Mouse (Mus musculus): Measurements from ENCODE around the gene Mmp15. TPM values are rescaled to one million over a fixed set of nuclear protein-coding genes. Genes with fewer than 3 reads are reported as not detected.

The Mmp15 gene
- polyA plus RNA-seq, 1 experiment = 120 TPM

DNA sequence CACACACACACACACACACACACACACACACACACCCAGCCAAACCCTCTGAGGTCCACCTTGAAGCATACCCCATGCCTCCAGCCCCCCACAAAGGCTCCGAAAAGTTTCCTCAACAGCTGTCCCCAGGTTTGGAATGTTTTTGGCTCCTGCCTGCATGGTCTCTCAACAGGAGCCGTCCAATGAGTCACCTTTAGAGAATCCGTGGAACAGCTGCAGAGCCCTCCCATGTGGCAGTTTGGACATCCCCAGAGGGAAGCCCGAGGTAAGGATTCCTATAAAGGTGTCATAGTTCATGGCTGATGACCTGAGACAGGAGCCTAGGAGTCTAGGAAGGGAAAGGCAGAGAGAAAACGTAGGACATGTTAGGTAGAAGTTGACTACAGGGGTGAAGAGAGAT, 34.0 kb downstream of the Mmp15 start:
- Histone ChIP-seq H3K4me3 (replicated peaks; ENCODE audit: extremely low read depth, low read depth, low read length) (no peak overlapping the region), H3K4me1 (ENCODE audit: control insufficient read depth, insufficient read depth, low read length) (no peaks in the 10 kb centered on the region; the same call in 1 of the 2 replicates)
- 68% methylated on average over 5 of the region's 5 CpGs for WGBS
- TF ChIP-seq CTCF (IDR thresholded peaks at IDR 0.05; ENCODE audit: insufficient read depth, low read length) (no peak), POLR2A (IDR thresholded peaks at IDR 0.05; ENCODE audit: borderline replicate concordance, extremely low read depth, low read depth, low read length) (no peak)
- no peak for DNase-seq

DNA sequence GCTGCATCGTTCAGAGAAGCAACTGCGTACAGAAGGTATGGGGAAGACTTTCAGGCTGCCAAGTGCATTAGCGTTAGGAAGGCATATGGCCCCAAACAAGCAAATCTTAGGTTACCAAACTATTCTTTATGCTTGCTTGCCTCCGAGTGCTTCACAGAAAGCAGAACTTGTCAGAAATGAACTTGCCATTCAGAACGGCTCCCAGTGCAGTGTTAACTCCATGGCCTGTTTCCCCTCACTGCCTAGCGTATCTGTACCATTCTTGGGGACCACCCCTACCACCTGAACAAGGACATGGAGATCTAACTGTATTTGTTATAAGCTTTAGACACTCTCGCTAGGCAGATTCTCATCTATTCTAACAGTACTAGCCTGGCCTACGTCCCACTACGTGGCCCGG, 35.2 kb downstream of the Mmp15 start:
- Histone ChIP-seq H3K4me3 (replicated peaks; ENCODE audit: extremely low read depth, low read depth, low read length) (no peak overlapping the region), H3K4me1 (ENCODE audit: control insufficient read depth, insufficient read depth, low read length) (peaks cover 7% of the 10 kb centered on the region)
- WGBS = 88% methylated on average over 10 of the region's 10 CpGs
- no peak for TF ChIP-seq POLR2A (IDR thresholded peaks at IDR 0.05; ENCODE audit: borderline replicate concordance, extremely low read depth, low read depth, low read length)
- TF ChIP-seq CTCF (IDR thresholded peaks at IDR 0.05; ENCODE audit: insufficient read depth, low read length) = no peak
- DNase-seq = no peak

GRCm38 (mm10) chr8:95387936-95388335, 35.9 kb downstream of the Mmp15 start:
- no peak for DNase-seq
- no peak for TF ChIP-seq CTCF (IDR thresholded peaks at IDR 0.05; ENCODE audit: insufficient read depth, low read length)
- Histone ChIP-seq H3K4me3 (replicated peaks; ENCODE audit: extremely low read depth, low read depth, low read length) (no peak overlapping the region), H3K4me1 (ENCODE audit: control insufficient read depth, insufficient read depth, low read length) (peaks cover 13% of the 10 kb centered on the region)
- 70% methylated on average over 7 of the region's 7 CpGs for WGBS

DNA sequence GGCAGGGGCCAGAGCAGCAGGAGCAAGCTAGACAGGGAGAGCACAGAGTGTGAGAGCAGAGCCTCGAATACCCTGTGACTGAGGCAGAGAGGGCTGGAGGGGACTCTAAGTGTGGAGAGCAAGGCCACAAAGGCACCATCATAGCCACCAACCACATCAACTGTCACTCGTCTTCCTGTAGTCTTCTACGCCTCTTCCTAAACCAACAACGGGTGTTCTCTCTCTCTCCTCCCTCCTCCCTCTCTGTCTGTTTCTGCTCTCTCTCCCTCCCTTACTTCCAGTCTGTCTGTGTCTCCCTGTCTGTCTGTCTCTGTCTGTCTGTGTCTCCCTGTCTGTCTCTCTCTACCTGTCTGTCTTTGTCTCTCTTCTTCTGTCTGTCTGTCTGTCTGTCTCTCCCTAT, 38.2 kb downstream of the Mmp15 start:
- no peak for DNase-seq
- 35% methylated on average over 4 of the region's 4 CpGs for WGBS
- peaks cover 21% of the 10 kb centered on the region for H3K4me1 ChIP-seq (ENCODE audit: control insufficient read depth, insufficient read depth, low read length)
- TF ChIP-seq POLR2A (IDR thresholded peaks at IDR 0.05; ENCODE audit: borderline replicate concordance, extremely low read depth, low read depth, low read length) = no peak
- no peak for TF ChIP-seq CTCF (IDR thresholded peaks at IDR 0.05; ENCODE audit: insufficient read depth, low read length)
- H3K4me3 ChIP-seq (replicated peaks; ENCODE audit: extremely low read depth, low read depth, low read length) = no peak overlapping the region

DNA sequence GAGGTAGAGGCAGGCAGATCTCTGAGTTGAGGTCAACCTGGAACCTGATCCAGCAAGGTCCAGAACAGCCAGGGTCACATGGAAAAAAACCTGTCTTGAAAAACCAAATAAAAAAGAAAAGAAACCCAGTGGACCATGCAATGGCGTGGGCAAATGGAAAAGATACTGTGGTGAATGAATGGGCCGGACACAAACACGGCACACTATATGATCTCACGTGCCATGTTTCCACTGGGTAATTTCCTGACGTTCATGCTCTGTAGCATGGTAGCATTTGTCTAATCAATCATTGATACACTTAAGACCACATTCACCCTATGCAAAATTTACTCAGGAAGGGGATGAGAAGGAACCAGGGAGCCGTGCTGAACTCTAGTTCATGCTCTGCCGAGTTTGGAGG, 39.0 kb downstream of the Mmp15 start:
- no peak overlapping the region for H3K4me3 ChIP-seq (replicated peaks; ENCODE audit: extremely low read depth, low read depth, low read length)
- TF ChIP-seq CTCF (IDR thresholded peaks at IDR 0.05; ENCODE audit: insufficient read depth, low read length) = no peak
- no peak for TF ChIP-seq POLR2A (IDR thresholded peaks at IDR 0.05; ENCODE audit: borderline replicate concordance, extremely low read depth, low read depth, low read length)
- 49% methylated on average over 7 of the region's 7 CpGs for WGBS
- peaks cover 21% of the 10 kb centered on the region for H3K4me1 ChIP-seq (ENCODE audit: control insufficient read depth, insufficient read depth, low read length)
- DNase-seq = no peak

GRCm38 (mm10) chr8:95392604-95393003, 40.5 kb downstream of the Mmp15 start:
- DNase-seq = no peak

GRCm38 (mm10) chr8:95395186-95395918, 43.3 kb downstream of the Mmp15 start:
- no peak overlapping the region for H3K4me3 ChIP-seq (replicated peaks; ENCODE audit: extremely low read depth, low read depth, low read length)
- DNase-seq = no peak
- peaks cover 21% of the 10 kb centered on the region for H3K4me1 ChIP-seq (ENCODE audit: control insufficient read depth, insufficient read depth, low read length)
- WGBS = 29% methylated on average over 8 of the region's 8 CpGs
- TF ChIP-seq POLR2A (IDR thresholded peaks at IDR 0.05; ENCODE audit: borderline replicate concordance, extremely low read depth, low read depth, low read length) (no peak), CTCF (IDR thresholded peaks at IDR 0.05; ENCODE audit: insufficient read depth, low read length) (no peak)

More at GRCm38 (mm10) chr8:95392604-95393003, 40.5 kb downstream of the Mmp15 start:
- Histone ChIP-seq H3K4me3 (replicated peaks; ENCODE audit: extremely low read depth, low read depth, low read length) (no peak overlapping the region), H3K4me1 (ENCODE audit: control insufficient read depth, insufficient read depth, low read length) (peaks cover 21% of the 10 kb centered on the region)
- TF ChIP-seq POLR2A (IDR thresholded peaks at IDR 0.05; ENCODE audit: borderline replicate concordance, extremely low read depth, low read depth, low read length) (no peak), CTCF (IDR thresholded peaks at IDR 0.05; ENCODE audit: insufficient read depth, low read length) (no peak)
- WGBS = 42% methylated on average over 5 of the region's 5 CpGs

DNA sequence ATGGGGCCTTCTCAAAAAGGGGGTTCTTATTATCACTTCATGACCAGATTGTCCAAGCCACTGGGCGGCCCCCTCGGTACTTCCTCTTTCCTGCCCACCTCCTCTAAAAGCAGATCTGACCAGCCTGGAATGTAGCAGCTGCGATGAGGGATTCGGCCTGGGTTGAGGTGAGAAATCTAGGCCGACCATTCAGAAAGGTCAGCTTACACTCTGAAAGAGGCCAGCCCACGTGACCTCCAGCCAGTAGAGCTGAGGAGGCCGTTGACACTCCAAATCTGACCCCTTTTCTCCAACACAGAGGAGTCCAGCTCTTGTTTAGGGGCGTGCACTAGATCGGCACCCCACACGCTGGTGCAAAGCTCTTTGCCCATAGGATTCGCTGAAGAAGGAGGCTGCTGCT, 44.7 kb downstream of the Mmp15 start:
- TF ChIP-seq POLR2A (IDR thresholded peaks at IDR 0.05; ENCODE audit: borderline replicate concordance, extremely low read depth, low read depth, low read length) (no peak), CTCF (IDR thresholded peaks at IDR 0.05; ENCODE audit: insufficient read depth, low read length) (no peak)
- DNase-seq = no peak
- Histone ChIP-seq H3K4me1 (ENCODE audit: control insufficient read depth, insufficient read depth, low read length) (peaks cover 17% of the 10 kb centered on the region), H3K4me3 (replicated peaks; ENCODE audit: extremely low read depth, low read depth, low read length) (no peak overlapping the region)
- WGBS = 57% methylated on average over 11 of the region's 11 CpGs

DNA sequence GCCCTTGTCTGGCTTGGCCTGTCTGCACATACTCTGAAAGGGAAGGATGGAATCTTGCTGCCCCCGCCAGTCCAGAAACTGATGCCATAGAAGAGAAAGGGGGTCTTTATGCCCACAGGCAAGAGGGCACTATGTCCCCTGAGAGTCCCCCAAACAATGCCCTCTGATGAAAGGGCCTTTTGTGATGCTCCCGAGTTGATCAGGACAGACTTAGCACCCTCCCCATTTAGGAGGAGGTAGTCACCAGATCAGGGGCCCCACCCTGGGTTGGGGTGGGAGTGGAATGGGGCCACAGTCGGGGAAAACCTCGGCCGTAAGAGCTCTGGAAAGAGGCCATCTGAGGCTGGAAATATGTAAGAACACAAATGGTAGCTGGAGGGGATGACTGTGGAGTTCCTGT, 45.1 kb downstream of the Mmp15 start:
- no peak overlapping the region for H3K4me3 ChIP-seq (replicated peaks; ENCODE audit: extremely low read depth, low read depth, low read length)
- DNase-seq = no peak
- peaks cover 14% of the 10 kb centered on the region for H3K4me1 ChIP-seq (ENCODE audit: control insufficient read depth, insufficient read depth, low read length)
- WGBS = 64% methylated on average over 5 of the region's 5 CpGs
- TF ChIP-seq POLR2A (IDR thresholded peaks at IDR 0.05; ENCODE audit: borderline replicate concordance, extremely low read depth, low read depth, low read length) = no peak
- TF ChIP-seq CTCF (IDR thresholded peaks at IDR 0.05; ENCODE audit: insufficient read depth, low read length) = no peak

DNA sequence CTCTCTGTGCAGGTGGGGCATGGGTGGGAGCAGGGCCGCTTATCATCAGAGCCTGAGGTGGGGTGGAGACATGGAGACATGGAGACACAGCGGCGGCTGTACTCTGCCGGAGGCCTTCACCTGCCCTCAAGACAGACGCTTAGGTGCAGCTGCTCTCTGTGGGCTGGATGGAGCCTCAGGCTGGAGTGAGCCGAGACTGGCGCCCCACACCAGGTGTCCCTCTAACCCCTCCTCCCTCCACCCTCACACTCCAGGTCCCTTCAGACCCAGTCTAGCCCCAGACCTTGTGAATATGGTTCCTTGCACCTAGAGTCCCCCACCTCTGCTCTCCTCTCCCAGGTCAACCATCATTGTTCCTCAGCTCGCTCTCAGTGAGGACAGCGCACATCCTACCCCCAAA, 47.1 kb downstream of the Mmp15 start:
- peaks cover 7% of the 10 kb centered on the region for H3K4me1 ChIP-seq (ENCODE audit: control insufficient read depth, insufficient read depth, low read length)
- WGBS = 82% methylated on average over 9 of the region's 9 CpGs
- no peak for DNase-seq
- no peak overlapping the region for H3K4me3 ChIP-seq (replicated peaks; ENCODE audit: extremely low read depth, low read depth, low read length)
- TF ChIP-seq CTCF (IDR thresholded peaks at IDR 0.05; ENCODE audit: insufficient read depth, low read length) (no peak), POLR2A (IDR thresholded peaks at IDR 0.05; ENCODE audit: borderline replicate concordance, extremely low read depth, low read depth, low read length) (no peak)
